Mouse (Mus musculus): Measurements from ENCODE around the gene Tnrc6a. TPM values are rescaled to one million over a fixed set of nuclear protein-coding genes. Genes with fewer than 3 reads are reported as not detected.

The Tnrc6a gene
- total RNA-seq, 1 experiment, result 46.6 TPM

GRCm38 (mm10) chr7:123194696-123195095 is 71.0 kb downstream of the Tnrc6a start:
- H3K9me3 ChIP-seq (ENCODE audit: control insufficient read depth, insufficient read depth, low read depth, low read length), result no peaks in the 10 kb centered on the region
- H3K36me3 ChIP-seq (ENCODE audit: control insufficient read depth, insufficient read depth, low read length, poor library complexity, severe bottlenecking), result peaks cover 24% of the 10 kb centered on the region
- TF ChIP-seq HCFC1 (IDR thresholded peaks at IDR 0.05; ENCODE audit: borderline replicate concordance, insufficient read depth, low read length), result no peak
- TF ChIP-seq ZNF384 (IDR thresholded peaks at IDR 0.05; ENCODE audit: low read depth, low read length), result no peak
- no peak for TF ChIP-seq MAFK (IDR thresholded peaks at IDR 0.05; ENCODE audit: insufficient read depth, low read depth, low read length)
- no peak for TF ChIP-seq ZC3H11A (IDR thresholded peaks at IDR 0.05; ENCODE audit: borderline replicate concordance, low read depth, low read length)
- TF ChIP-seq CHD2 (IDR thresholded peaks at IDR 0.05; ENCODE audit: low read depth, low read length), result no peak
- no peak for DNase-seq (ENCODE audit: low read depth, low spot score)
- H3K27ac ChIP-seq (ENCODE audit: insufficient read depth, low read depth, low read length, poor library complexity, severe bottlenecking), result no peak overlapping the region
- no peak overlapping the region for H3K4me3 ChIP-seq (ENCODE audit: insufficient read depth in 1 of 2, low read depth in 1 of 2, low read length in 2 of 2, poor library complexity in 1 of 2, severe bottlenecking in 1 of 2)
- peaks cover 0 to 9% of the 10 kb centered on the region in 2 experiments; a peak in 2 of 4 replicates for H3K4me1 ChIP-seq (ENCODE audit: control insufficient read depth in 2 of 2, insufficient read depth in 2 of 2, low read length in 2 of 2, poor library complexity in 1 of 2)
- in situ Hi-C loops (cut with MboI; ENCODE audit: low sequenced_read_pairs in 2 of 2, unreplicated experiment in 2 of 2), result no loop called here
- no peak overlapping the region for H3K9ac ChIP-seq (ENCODE audit: insufficient read depth, low read depth, low read length, poor library complexity, severe bottlenecking)

- no peak overlapping the region for H3K27ac ChIP-seq (ENCODE audit: insufficient read depth, low read depth, low read length, poor library complexity, severe bottlenecking)
- no peak for DNase-seq (ENCODE audit: low read depth, low spot score)
- H3K4me3 ChIP-seq (ENCODE audit: insufficient read depth in 1 of 2, low read depth in 1 of 2, low read length in 2 of 2, poor library complexity in 1 of 2, severe bottlenecking in 1 of 2), result no peak overlapping the region
- no peaks in the 10 kb centered on the region for H3K9me3 ChIP-seq (ENCODE audit: control insufficient read depth, insufficient read depth, low read depth, low read length)
- in situ Hi-C loops (cut with MboI; ENCODE audit: low sequenced_read_pairs in 2 of 2, unreplicated experiment in 2 of 2), result no loop called here
- H3K4me1 ChIP-seq (ENCODE audit: control insufficient read depth in 2 of 2, insufficient read depth in 2 of 2, low read length in 2 of 2, poor library complexity in 1 of 2), result peaks cover 0 to 9% of the 10 kb centered on the region in 2 experiments; a peak in 2 of 4 replicates
- peaks cover 19% of the 10 kb centered on the region for H3K36me3 ChIP-seq (ENCODE audit: control insufficient read depth, insufficient read depth, low read length, poor library complexity, severe bottlenecking)
- H3K9ac ChIP-seq (ENCODE audit: insufficient read depth, low read depth, low read length, poor library complexity, severe bottlenecking), result no peak overlapping the region
- TF ChIP-seq ZNF384 (IDR thresholded peaks at IDR 0.05; ENCODE audit: low read depth, low read length) (no peak), HCFC1 (IDR thresholded peaks at IDR 0.05; ENCODE audit: borderline replicate concordance, insufficient read depth, low read length) (no peak), CHD2 (IDR thresholded peaks at IDR 0.05; ENCODE audit: low read depth, low read length) (no peak), ZC3H11A (IDR thresholded peaks at IDR 0.05; ENCODE audit: borderline replicate concordance, low read depth, low read length) (no peak), MAFK (IDR thresholded peaks at IDR 0.05; ENCODE audit: insufficient read depth, low read depth, low read length) (no peak)
Observed at GRCm38 (mm10) chr7:123196432-123196831, 72.7 kb downstream of the Tnrc6a start.

GRCm38 (mm10) chr7:123198695-123199094 is 75.0 kb downstream of the Tnrc6a start:
- in situ Hi-C loops (cut with MboI; ENCODE audit: low sequenced_read_pairs in 2 of 2, unreplicated experiment in 2 of 2), result no loop called here
- H3K27ac ChIP-seq (ENCODE audit: insufficient read depth, low read depth, low read length, poor library complexity, severe bottlenecking), result no peak overlapping the region
- peaks cover 0 to 11% of the 10 kb centered on the region in 2 experiments; a peak in 2 of 4 replicates for H3K4me1 ChIP-seq (ENCODE audit: control insufficient read depth in 2 of 2, insufficient read depth in 2 of 2, low read length in 2 of 2, poor library complexity in 1 of 2)
- no peaks in the 10 kb centered on the region for H3K9me3 ChIP-seq (ENCODE audit: control insufficient read depth, insufficient read depth, low read depth, low read length)
- no peak overlapping the region for H3K4me3 ChIP-seq (ENCODE audit: insufficient read depth in 1 of 2, low read depth in 1 of 2, low read length in 2 of 2, poor library complexity in 1 of 2, severe bottlenecking in 1 of 2)
- DNase-seq (ENCODE audit: low read depth, low spot score), result no peak
- peaks cover 4% of the 10 kb centered on the region; the same call in 1 of the 2 replicates for H3K36me3 ChIP-seq (ENCODE audit: control insufficient read depth, insufficient read depth, low read length, poor library complexity, severe bottlenecking)
- TF ChIP-seq CHD2 (IDR thresholded peaks at IDR 0.05; ENCODE audit: low read depth, low read length) (no peak), ZNF384 (IDR thresholded peaks at IDR 0.05; ENCODE audit: low read depth, low read length) (no peak), HCFC1 (IDR thresholded peaks at IDR 0.05; ENCODE audit: borderline replicate concordance, insufficient read depth, low read length) (no peak), MAFK (IDR thresholded peaks at IDR 0.05; ENCODE audit: insufficient read depth, low read depth, low read length) (no peak), ZC3H11A (IDR thresholded peaks at IDR 0.05; ENCODE audit: borderline replicate concordance, low read depth, low read length) (no peak)
- no peak overlapping the region for H3K9ac ChIP-seq (ENCODE audit: insufficient read depth, low read depth, low read length, poor library complexity, severe bottlenecking)

GRCm38 (mm10) chr7:123199151-123199550 is 75.5 kb downstream of the Tnrc6a start:
- no peak for DNase-seq (ENCODE audit: low read depth, low spot score)
- in situ Hi-C loops (cut with MboI; ENCODE audit: low sequenced_read_pairs in 2 of 2, unreplicated experiment in 2 of 2), result no loop called here
- Histone ChIP-seq H3K9me3 (ENCODE audit: control insufficient read depth, insufficient read depth, low read depth, low read length) (no peaks in the 10 kb centered on the region), H3K4me3 (ENCODE audit: insufficient read depth in 1 of 2, low read depth in 1 of 2, low read length in 2 of 2, poor library complexity in 1 of 2, severe bottlenecking in 1 of 2) (no peak overlapping the region), H3K27ac (ENCODE audit: insufficient read depth, low read depth, low read length, poor library complexity, severe bottlenecking) (no peak overlapping the region), H3K9ac (ENCODE audit: insufficient read depth, low read depth, low read length, poor library complexity, severe bottlenecking) (no peak overlapping the region), H3K36me3 (ENCODE audit: control insufficient read depth, insufficient read depth, low read length, poor library complexity, severe bottlenecking) (peaks cover 4% of the 10 kb centered on the region; the same call in 1 of the 2 replicates), H3K4me1 (ENCODE audit: control insufficient read depth in 2 of 2, insufficient read depth in 2 of 2, low read length in 2 of 2, poor library complexity in 1 of 2) (peaks cover 0 to 11% of the 10 kb centered on the region in 2 experiments; a peak in 2 of 4 replicates)
- TF ChIP-seq HCFC1 (IDR thresholded peaks at IDR 0.05; ENCODE audit: borderline replicate concordance, insufficient read depth, low read length) (no peak), ZNF384 (IDR thresholded peaks at IDR 0.05; ENCODE audit: low read depth, low read length) (no peak), ZC3H11A (IDR thresholded peaks at IDR 0.05; ENCODE audit: borderline replicate concordance, low read depth, low read length) (no peak), MAFK (IDR thresholded peaks at IDR 0.05; ENCODE audit: insufficient read depth, low read depth, low read length) (no peak), CHD2 (IDR thresholded peaks at IDR 0.05; ENCODE audit: low read depth, low read length) (no peak)

All from ES-E14 (cell line).